Mouse (Mus musculus) kidney, embryonic 16.5 days (tissue): Measurements from ENCODE around the gene Fam177a. TPM values are rescaled to one million over a fixed set of nuclear protein-coding genes. Genes with fewer than 3 reads are reported as not detected.
"Not testable (repeated sequence)": the region's sequence is repeated elsewhere in the genome, so short reads cannot be mapped to it uniquely, and the experiment has no call there.

ENCODE experiments used
- ATAC-seq: fragments of 200-750 bp; cut with Nextera tagmentation; 2 replicates; pipeline ENCODE4 v1.8.0; 2017; ENCODE audit warnings: moderate TSS enrichment; ENCODE audit not compliant: low FRiP score, low TSS enrichment
- H3K27ac ChIP-seq: fragments of 300-500 bp; sonication (generic); 2 replicates; pipeline ENCODE4 v1.5.1; 2014; ENCODE audit warnings: low read length
- H3K27me3 ChIP-seq: fragments of 300-500 bp; sonication (generic); 2 replicates; pipeline ENCODE4 v1.6.1; 2014; ENCODE audit warnings: low read length, control low read depth, mixed read lengths; ENCODE audit not compliant: insufficient read depth
- H3K36me3 ChIP-seq: fragments of 300-500 bp; sonication (generic); 2 replicates; pipeline ENCODE4 v1.6.1; 2014; ENCODE audit warnings: low read length, control low read depth, mixed read lengths; ENCODE audit not compliant: insufficient read depth
- H3K4me1 ChIP-seq: fragments of 300-500 bp; sonication (generic); 2 replicates; pipeline ENCODE4 v1.6.1; 2014; ENCODE audit warnings: low read length, control low read depth, mixed read lengths; ENCODE audit not compliant: insufficient read depth
- H3K4me2 ChIP-seq: fragments of 300-500 bp; sonication (generic); replicated peaks from 2 replicates; pipeline ENCODE4 v1.6.1; 2014; ENCODE audit warnings: low read depth, low read length
- H3K4me3 ChIP-seq: fragments of 300-500 bp; sonication (generic); 2 replicates; pipeline ENCODE4 v1.5.1; 2014; ENCODE audit warnings: mild to moderate bottlenecking, low read length
- H3K9ac ChIP-seq: fragments of 300-500 bp; sonication (generic); replicated peaks from 2 replicates; pipeline ENCODE4 v1.6.1; 2014; ENCODE audit warnings: low read length
- H3K9me3 ChIP-seq: fragments of 300-500 bp; sonication (generic); 2 replicates; pipeline ENCODE4 v1.6.1; 2016; ENCODE audit warnings: low read length, control low read depth
- WGBS: fragments of 180-500 bp; shearing (Covaris S2); extraction: QIAGEN DNeasy Blood & Tissue Kit; methylation state at CpG from one replicate; pipeline ENCODE4 v1.1.7; 2014; 5-methylcytosine and 5-hydroxymethylcytosine counted together
- polyA plus RNA-seq: library from polyadenylated mRNA; unstranded; fragments of >200 nt; fragmentation: Nextera tagmentation; extraction: Ambion mirVana; gene quantifications from 2 replicates; pipeline ENCODE4 v1.2.1, GENCODE M21; 2015

Gene Fam177a
- polyA plus RNA-seq, 1 experiment from 2014 or later = 11.7 TPM

GRCm38 (mm10) chr12:55154559-55155448 is 30.5 kb downstream of the Fam177a start, which contains the start of gene Srp54b:
TSS of gene Srp54b (plus strand) at chr12:55155104.
- H3K9me3 ChIP-seq, H3K4me1 ChIP-seq, H3K36me3 ChIP-seq, H3K4me2 ChIP-seq, H3K4me3 ChIP-seq, H3K27ac ChIP-seq, H3K27me3 ChIP-seq, H3K9ac ChIP-seq: not testable (repeated sequence)
- WGBS = no CpG with 5 or more reads among the region's 57 CpGs
- peak; percentile 98 for ATAC-seq

- not testable (repeated sequence) for H3K9me3 ChIP-seq, ATAC-seq, H3K4me2 ChIP-seq, H3K9ac ChIP-seq, H3K4me1 ChIP-seq, H3K27ac ChIP-seq, H3K4me3 ChIP-seq, H3K27me3 ChIP-seq, H3K36me3 ChIP-seq
- 0% methylated on average over 8 of the region's 24 CpGs for WGBS
Measured at GRCm38 (mm10) chr12:55155449-55155783, 31.1 kb downstream of the Fam177a start.

- not testable (repeated sequence) for H3K36me3 ChIP-seq, H3K27ac ChIP-seq, H3K4me1 ChIP-seq, H3K4me2 ChIP-seq, H3K27me3 ChIP-seq, H3K9ac ChIP-seq, ATAC-seq, H3K9me3 ChIP-seq, H3K4me3 ChIP-seq
- no CpG with 5 or more reads among the region's 7 CpGs for WGBS
Measured at GRCm38 (mm10) chr12:55167034-55167557, 42.8 kb downstream of the Fam177a start.

GRCm38 (mm10) chr12:55187686-55188085 is 63.4 kb downstream of the Fam177a start:
- H3K9ac ChIP-seq, H3K36me3 ChIP-seq, H3K9me3 ChIP-seq, ATAC-seq, H3K4me2 ChIP-seq, H3K4me3 ChIP-seq, H3K4me1 ChIP-seq, H3K27me3 ChIP-seq, H3K27ac ChIP-seq: not testable (repeated sequence)
- no CpG with 5 or more reads among the region's 8 CpGs for WGBS

GRCm38 (mm10) chr12:55189127-55189526 is 64.9 kb downstream of the Fam177a start:
- not testable (repeated sequence) for ATAC-seq, H3K9ac ChIP-seq, H3K27me3 ChIP-seq, H3K4me3 ChIP-seq, H3K4me2 ChIP-seq, H3K27ac ChIP-seq, H3K36me3 ChIP-seq, H3K4me1 ChIP-seq, H3K9me3 ChIP-seq
- no CpG with 5 or more reads among the region's 5 CpGs for WGBS

Other genes with a start within 250 kb of the Fam177a start
- gene Gm20403, start 137.9 kb upstream of the Fam177a start, polyA plus RNA-seq = not detected in 2 replicates
- 19.1 and 23.8 TPM in 2 replicates for gene Baz1a, start 110.1 kb upstream of the Fam177a start, polyA plus RNA-seq
- gene 2700097O09Rik, start 44.4 kb upstream of the Fam177a start, polyA plus RNA-seq = 37.3 and 40.8 TPM in 2 replicates
- gene Srp54a, start 44.2 kb upstream of the Fam177a start, polyA plus RNA-seq = 163 and 186 TPM in 2 replicates
- 52.2 and 54.4 TPM in 2 replicates for gene Srp54b, start 30.6 kb downstream of the Fam177a start, polyA plus RNA-seq
- 6.9 and 8.1 TPM in 2 replicates for gene 1700047I17Rik2, start 75.1 kb downstream of the Fam177a start, polyA plus RNA-seq
- gene Srp54c, start 105.7 kb downstream of the Fam177a start, polyA plus RNA-seq = 65.7 and 71.1 TPM in 2 replicates
- gene 1110008L16Rik, start 175.1 kb downstream of the Fam177a start, polyA plus RNA-seq = 15.5 and 15.6 TPM in 2 replicates
- 14.8 and 15.6 TPM in 2 replicates for gene Ppp2r3c, start 178.5 kb downstream of the Fam177a start, polyA plus RNA-seq